ENCODE assay signal across 8 mouse cellular contexts in genomic region chr2:51146871-51147317, GRCm38 (mm10). TPM values are rescaled to one million over a fixed set of nuclear protein-coding genes. Genes with fewer than 3 reads are reported as not detected.
DNase-seq lines count a peak whose midpoint lies in the region; ATAC-seq lines count a peak whose summit lies in the region.

No protein-coding gene starts in this region.

- H3K27me3 ChIP-seq in embryonic facial prominence, embryonic 11.5 days (ENCODE audit: control insufficient read depth, insufficient read depth, low read length) = no peaks in the 10 kb centered on the region

- H3K36me3 ChIP-seq in embryonic facial prominence, embryonic 11.5 days (replicated peaks; ENCODE audit: control insufficient read depth, insufficient read depth, low read depth, low read length) = no peaks in the 10 kb centered on the region

- H3K9ac ChIP-seq in embryonic facial prominence, embryonic 11.5 days (replicated peaks; ENCODE audit: low read length) = peak overlapping the region; percentile 96

- DNase-seq in adrenal gland, postnatal 36 days = peak; percentile 88 to 90
- peak; percentile 73 for DNase-seq in embryonic facial prominence, embryonic 11.5 days (ENCODE audit: low spot score)
- peak; percentile 90 to 91 for DNase-seq in heart, adult 18-20 months
- peak; percentile 84 for DNase-seq in kidney, adult 18-20 months
- peak; percentile 80 to 85 for DNase-seq in left cerebral cortex, postnatal 36 days (ENCODE audit: low spot score in 2 of 2)
- DNase-seq in right cerebral cortex, postnatal 36 days (ENCODE audit: low spot score in 2 of 2) = peak; percentile 68 to 71

- WGBS in embryonic facial prominence, embryonic 11.5 days = 0% methylated on average over 18 of the region's 18 CpGs

- ATAC-seq in embryonic facial prominence, embryonic 11.5 days (replicated peaks; ENCODE audit: insufficient number of reproducible peaks, low FRiP score, low TSS enrichment, low read depth) = peak; percentile 77
- peak; percentile 32; the same call in 1 of the 2 replicates for ATAC-seq in megakaryocyte progenitor cell, adult 5-6 weeks (replicated peaks; ENCODE audit: poor library complexity)
- no peak for ATAC-seq in CD4-positive, CD25-positive, alpha-beta regulatory T cell, adult 4 months

- peak overlapping the region; percentile 91 for H3K27ac ChIP-seq in embryonic facial prominence, embryonic 11.5 days (replicated peaks; ENCODE audit: low read depth, low read length)

- intact Hi-C loops in left cerebral cortex, postnatal 36 days (cut with DNase I) = loop anchor here (10.0 kb wide), 1 partner anchor 768 kb away; no protein-coding TSS in a partner anchor

- peak overlapping the region; percentile 98 for H3K4me3 ChIP-seq in embryonic facial prominence, embryonic 11.5 days (ENCODE audit: low read depth, low read length)

- no peaks in the 10 kb centered on the region for H3K9me3 ChIP-seq in embryonic facial prominence, embryonic 11.5 days (replicated peaks; ENCODE audit: control insufficient read depth, low read length)

- no peaks in the 10 kb centered on the region for H3K4me1 ChIP-seq in embryonic facial prominence, embryonic 11.5 days (ENCODE audit: control insufficient read depth, insufficient read depth, low read length)

- H3K4me2 ChIP-seq in embryonic facial prominence, embryonic 11.5 days (ENCODE audit: low read depth, low read length) = peak overlapping the region; percentile 74

RNA-seq across cellular contexts. Expression of gene Rnd3, which starts 2.0 kb away (rescaled TPM):
- total RNA-seq in adrenal gland, postnatal 36 days (2021) = 10 to 100 TPM; 33.3 to 48.6 TPM
- polyA plus RNA-seq in embryonic facial prominence, embryonic 11.5 days (2014; fragmentation: Nextera tagmentation; extraction: Ambion mirVana) = 208 and 214 TPM in 2 replicates
- 10 to 100 TPM; 13.8 to 15.9 TPM for total RNA-seq in heart, adult 18-20 months (2021)
- total RNA-seq in left cerebral cortex, postnatal 36 days (2021) = 10 to 100 TPM; 16.3 to 16.5 TPM
- total RNA-seq in megakaryocyte progenitor cell, adult 5-6 weeks (2015) = 0.59 and 0.85 TPM in 2 replicates
- total RNA-seq in megakaryocyte progenitor cell, adult 5-6 weeks (2017) = 2.0 and 2.2 TPM in 2 replicates
- polyA plus RNA-seq in CD4-positive, CD25-positive, alpha-beta regulatory T cell, adult 4 months (2017; shearing (Covaris generic)) = under 1 TPM; 0.28 to 0.63 TPM

Comparison
In these comparisons a context has a peak if more than half of its experiments do, and no peak if none do; other contexts are left out.
1. RNA of gene Rnd3, which starts 2.0 kb away (total RNA-seq): 33.3 to 48.6 TPM in adrenal gland, postnatal 36 days, 16.3 to 16.5 TPM in left cerebral cortex, postnatal 36 days and 13.8 to 15.9 TPM in heart, adult 18-20 months; 0.59 to 2.2 TPM in megakaryocyte progenitor cell, adult 5-6 weeks; every median in the first group is over 4 times any median in the second.
2. Peak in every context shown above with its lines, with median percentiles within 50 percentile points of each other: DNase-seq.